Mouse (Mus musculus): ENCODE measurements around the gene 1810055G02Rik.

- TF ChIP-seq MAX (IDR thresholded peaks at IDR 0.05; ENCODE audit: low read length) (no peak), SIN3A (IDR thresholded peaks at IDR 0.05; ENCODE audit: low read length) (no peak), USF1 (IDR thresholded peaks at IDR 0.05; ENCODE audit: low read depth, low read length) (no peak), EP300 (IDR thresholded peaks at IDR 0.05; ENCODE audit: low read depth in 1 of 2, low read length in 2 of 2) (no peak)
Observed at GRCm38 (mm10) chr19:3730781-3731646, 22.9 kb downstream of the 1810055G02Rik start.
